Mouse (Mus musculus) lung, adult 2 months (tissue): ENCODE results near the gene D17Wsu92e. TPM values are rescaled to one million over a fixed set of nuclear protein-coding genes. Genes with fewer than 3 reads are reported as not detected.

Experiments
- DNase-seq: peaks from one replicate; pipeline ENCODE4 v3.0.0; 2022
- H3K4me1 ChIP-seq: fragments of 200-500 bp; 2 replicates; pipeline ENCODE4 v1.6.1; 2011; ENCODE audit warnings: low read length; ENCODE audit not compliant: control insufficient read depth, insufficient read depth
- H3K4me3 ChIP-seq: fragments of 200-500 bp; replicated peaks from 2 replicates; pipeline ENCODE3; 2011; ENCODE audit warnings: low read depth, mild to moderate bottlenecking, control low read depth, low read length; ENCODE audit errors: extremely low read depth
- CTCF ChIP-seq: fragments of 200-500 bp; IDR thresholded peaks from 2 replicates; pipeline ENCODE4 v1.5.1; 2011; ENCODE audit warnings: mild to moderate bottlenecking, low read length, control low read depth; ENCODE audit not compliant: insufficient read depth
- POLR2A ChIP-seq: fragments of 200-500 bp; IDR thresholded peaks from 2 replicates; pipeline ENCODE4 v1.6.1; 2011; ENCODE audit warnings: low read depth, mild to moderate bottlenecking, control low read depth, low read length, borderline replicate concordance; ENCODE audit errors: extremely low read depth
- WGBS: fragments of 180-500 bp; shearing (Covaris S2); methylation state at CpG from one replicate; pipeline ENCODE4 v1.1.7; 2018; 5-methylcytosine and 5-hydroxymethylcytosine counted together
- polyA plus RNA-seq: library from polyadenylated mRNA; depleted of rRNA; stranded (reverse); fragments of >200 nt; gene quantifications from 2 replicates; pipeline ENCODE4 v1.2.3, GENCODE M21; 2012; rRNA removed

The D17Wsu92e gene
- polyA plus RNA-seq, 1 experiment: 131 TPM

GRCm38 (mm10) chr17:27712832-27713231, 107.6 kb downstream of the D17Wsu92e start:
- 83% methylated on average over 1 of the region's 1 CpGs for WGBS
- no peak for DNase-seq

GRCm38 (mm10) chr17:27709650-27710049, 110.8 kb downstream of the D17Wsu92e start:
- Histone ChIP-seq H3K4me1 (peaks cover 4% of the 10 kb centered on the region), H3K4me3 (no peak overlapping the region)
- WGBS: 81% methylated on average over 5 of the region's 5 CpGs
- no peak for DNase-seq
- TF ChIP-seq CTCF (no peak), POLR2A (no peak)

More at GRCm38 (mm10) chr17:27712832-27713231, 107.6 kb downstream of the D17Wsu92e start:
- no peak overlapping the region for H3K4me3 ChIP-seq
- peaks cover 4% of the 10 kb centered on the region for H3K4me1 ChIP-seq
- TF ChIP-seq CTCF (no peak), POLR2A (no peak)

- Histone ChIP-seq H3K4me1 (peaks cover 4% of the 10 kb centered on the region), H3K4me3 (peak overlapping the region; percentile 51)
- DNase-seq: peak; percentile 41
- 3% methylated on average over 24 of the region's 25 CpGs for WGBS
- TF ChIP-seq POLR2A (no peak), CTCF (no peak)
Measured at GRCm38 (mm10) chr17:27707954-27708661, 112.3 kb downstream of the D17Wsu92e start.

- peaks cover 6% of the 10 kb centered on the region for H3K4me1 ChIP-seq
- DNase-seq: no peak
- no peak for TF ChIP-seq POLR2A
- no peak for TF ChIP-seq CTCF
- no peak overlapping the region for H3K4me3 ChIP-seq
- WGBS: 47% methylated on average over 8 of the region's 10 CpGs
Measured at GRCm38 (mm10) chr17:27705661-27706060, 114.8 kb downstream of the D17Wsu92e start.

- Histone ChIP-seq H3K4me1 (peaks cover 6% of the 10 kb centered on the region), H3K4me3 (no peak overlapping the region)
- no peak for DNase-seq
- no peak for TF ChIP-seq POLR2A
- TF ChIP-seq CTCF: no peak
- WGBS: 62% methylated on average over 5 of the region's 5 CpGs
Measured at GRCm38 (mm10) chr17:27703961-27704621, 116.4 kb downstream of the D17Wsu92e start.

- H3K4me3 ChIP-seq: peak overlapping the region; percentile 43
- DNase-seq: peak; percentile 41
- under 1% methylated on average over 33 of the region's 34 CpGs for WGBS
- H3K4me1 ChIP-seq: peaks cover 2% of the 10 kb centered on the region; the same call in 1 of the 2 replicates
- TF ChIP-seq POLR2A: no peak
- peak; percentile 60 for TF ChIP-seq CTCF
Measured at GRCm38 (mm10) chr17:27702518-27702917, 117.9 kb downstream of the D17Wsu92e start.

DNA sequence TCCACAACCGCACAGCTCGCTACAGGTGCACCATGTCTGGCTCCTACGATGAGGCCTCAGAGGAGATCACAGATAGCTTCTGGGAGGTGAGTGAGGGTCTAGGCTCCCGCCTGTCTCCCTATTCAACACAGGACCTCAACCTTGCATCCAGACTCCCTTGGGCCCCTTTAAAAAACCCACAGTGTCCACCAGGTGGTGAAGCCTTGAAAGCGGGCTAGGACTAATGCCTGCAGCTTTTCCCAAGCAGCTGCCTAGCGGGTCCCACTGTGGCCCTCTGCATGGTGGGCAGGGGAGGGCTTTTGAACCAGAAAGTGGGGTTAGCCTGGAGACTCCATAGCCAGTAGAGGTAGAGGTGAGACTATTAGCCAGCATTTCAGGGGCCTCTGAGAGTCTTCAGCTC, 118.6 kb downstream of the D17Wsu92e start:
- Histone ChIP-seq H3K4me1 (peaks cover 2% of the 10 kb centered on the region; the same call in 1 of the 2 replicates), H3K4me3 (no peak overlapping the region)
- TF ChIP-seq POLR2A: no peak
- no peak for TF ChIP-seq CTCF
- 84% methylated on average over 6 of the region's 6 CpGs for WGBS
- no peak for DNase-seq

Other genes with a start within 250 kb of the D17Wsu92e start
- gene Nudt3, start 197.2 kb downstream of the D17Wsu92e start, polyA plus RNA-seq: 60.4 and 62.8 TPM in 2 replicates
- not detected in 2 replicates for gene RPS10-NUDT3, start 185.4 kb downstream of the D17Wsu92e start, polyA plus RNA-seq
- gene Rps10, start 184.0 kb downstream of the D17Wsu92e start, polyA plus RNA-seq: 803 and 904 TPM in 2 replicates
- 0.65 and 1.0 TPM in 2 replicates for gene Pacsin1, start 165.1 kb downstream of the D17Wsu92e start, polyA plus RNA-seq
- 4.4 and 6.9 TPM in 2 replicates for gene Spdef, start 91.7 kb downstream of the D17Wsu92e start, polyA plus RNA-seq
- 81.0 and 90.0 TPM in 2 replicates for gene Snrpc, start 17.5 kb upstream of the D17Wsu92e start, polyA plus RNA-seq
- 8.4 and 8.5 TPM in 2 replicates for gene Uhrf1bp1, start 35.8 kb upstream of the D17Wsu92e start, polyA plus RNA-seq
- 89.4 and 97.9 TPM in 2 replicates for gene Anks1, start 88.7 kb upstream of the D17Wsu92e start, polyA plus RNA-seq
- 8.3 and 11.5 TPM in 2 replicates for gene Taf11, start 89.2 kb upstream of the D17Wsu92e start, polyA plus RNA-seq